Mouse (Mus musculus): Measurements from ENCODE around the gene Mboat7. TPM values are rescaled to one million over a fixed set of nuclear protein-coding genes. Genes with fewer than 3 reads are reported as not detected.

The Mboat7 gene
- polyA plus RNA-seq, 1 experiment from 2014 or later = 37.9 TPM

GRCm38 (mm10) chr7:3629030-3629429 is 64.3 kb downstream of the Mboat7 start:
- peak overlapping the region; percentile 97 for H3K4me2 ChIP-seq (replicated peaks)
- no peaks in the 10 kb centered on the region for H3K27me3 ChIP-seq
- H3K4me1 ChIP-seq = peaks cover 24% of the 10 kb centered on the region
- H3K36me3 ChIP-seq = peaks cover 50% of the 10 kb centered on the region
- ATAC-seq (ENCODE audit: low FRiP score, low read depth) = peak; percentile 67
- H3K9ac ChIP-seq (replicated peaks) = peak overlapping the region; percentile 82
- no peak overlapping the region for H3K27ac ChIP-seq (replicated peaks)
- WGBS = 33% methylated on average over 4 of the region's 4 CpGs
- peak overlapping the region; percentile 73 for H3K4me3 ChIP-seq
- no peaks in the 10 kb centered on the region for H3K9me3 ChIP-seq

Small RNAs within 50 kb of the gene (microRNA-seq; reads per million reads assigned to microRNA genes)
- gene Mir3572 = 2.3 reads per million, percentile 2 among the genes with 10 or more reads in this experiment

Other genes starting within 250 kb of the Mboat7 start
- not detected in 2 replicates for gene Tarm1, start 190.9 kb downstream of the Mboat7 start, polyA plus RNA-seq (2016; fragmentation: Nextera tagmentation; extraction: Ambion mirVana)
- gene Oscar, start 77.4 kb downstream of the Mboat7 start, polyA plus RNA-seq (2016; fragmentation: Nextera tagmentation; extraction: Ambion mirVana) = 0.22 TPM in 1 of 2 replicates, not detected in the other
- 341 and 342 TPM in 2 replicates for gene Ndufa3, start 76.2 kb downstream of the Mboat7 start, polyA plus RNA-seq (2016; fragmentation: Nextera tagmentation; extraction: Ambion mirVana)
- gene Tfpt, start 63.6 kb downstream of the Mboat7 start, polyA plus RNA-seq (2016; fragmentation: Nextera tagmentation; extraction: Ambion mirVana) = 29.9 and 37.1 TPM in 2 replicates
- 121 and 131 TPM in 2 replicates for gene Prpf31, start 63.5 kb downstream of the Mboat7 start, polyA plus RNA-seq (2016; fragmentation: Nextera tagmentation; extraction: Ambion mirVana)
- 59.5 and 67.5 TPM in 2 replicates for gene Cnot3, start 48.3 kb downstream of the Mboat7 start, polyA plus RNA-seq (2016; fragmentation: Nextera tagmentation; extraction: Ambion mirVana)
- 23.1 and 25.6 TPM in 2 replicates for gene Leng1, start 27.7 kb downstream of the Mboat7 start, polyA plus RNA-seq (2016; fragmentation: Nextera tagmentation; extraction: Ambion mirVana)
- gene Tmc4, start 16.0 kb downstream of the Mboat7 start, polyA plus RNA-seq (2016; fragmentation: Nextera tagmentation; extraction: Ambion mirVana) = 2.8 and 3.1 TPM in 2 replicates
- 202 and 212 TPM in 2 replicates for gene Tsen34, start 660 bp downstream of the Mboat7 start, polyA plus RNA-seq (2016; fragmentation: Nextera tagmentation; extraction: Ambion mirVana)
- gene Rps9, start 10.5 kb upstream of the Mboat7 start, polyA plus RNA-seq (2016; fragmentation: Nextera tagmentation; extraction: Ambion mirVana) = 1,015 and 1,051 TPM in 2 replicates
- 0.15 and 0.22 TPM in 2 replicates for gene Pirb, start 26.9 kb upstream of the Mboat7 start, polyA plus RNA-seq (2016; fragmentation: Nextera tagmentation; extraction: Ambion mirVana)
- not detected in 2 replicates for gene Gm15448, start 132.2 kb upstream of the Mboat7 start, polyA plus RNA-seq (2016; fragmentation: Nextera tagmentation; extraction: Ambion mirVana)
- gene Pira2, start 151.5 kb upstream of the Mboat7 start, polyA plus RNA-seq (2016; fragmentation: Nextera tagmentation; extraction: Ambion mirVana) = not detected in 2 replicates
- gene Gm14548, start 204.6 kb upstream of the Mboat7 start, polyA plus RNA-seq (2016; fragmentation: Nextera tagmentation; extraction: Ambion mirVana) = not detected in 2 replicates
- not detected in 2 replicates for gene Lilra6, start 222.0 kb upstream of the Mboat7 start, polyA plus RNA-seq (2016; fragmentation: Nextera tagmentation; extraction: Ambion mirVana)

Data from midbrain, embryonic 12.5 days (tissue).